Mouse (Mus musculus) midbrain, embryonic 10.5 days (tissue): ENCODE measurements around the gene Trim11. TPM values are rescaled to one million over a fixed set of nuclear protein-coding genes. Genes with fewer than 3 reads are reported as not detected.
"Not testable (repeated sequence)": the region's sequence is repeated elsewhere in the genome, so short reads cannot be mapped to it uniquely, and the experiment has no call there.

Experiments used
- DNase-seq: peaks from one replicate; pipeline ENCODE4 v3.0.0-alpha.2; 2017; ENCODE audit warnings: low spot score
- H3K27ac ChIP-seq: fragments of 300-500 bp; sonication (generic); replicated peaks from 2 replicates; pipeline ENCODE4 v1.5.1; 2016; ENCODE audit warnings: mild to moderate bottlenecking
- H3K27me3 ChIP-seq: fragments of 300-500 bp; sonication (generic); 2 replicates; pipeline ENCODE4 v1.6.1; 2016; ENCODE audit warnings: low read depth, mild to moderate bottlenecking; ENCODE audit not compliant: poor library complexity, severe bottlenecking
- H3K36me3 ChIP-seq: fragments of 300-500 bp; sonication (generic); 2 replicates; pipeline ENCODE4 v1.6.1; 2016; ENCODE audit warnings: mild to moderate bottlenecking, moderate library complexity
- H3K4me1 ChIP-seq: fragments of 300-500 bp; sonication (generic); 2 replicates; pipeline ENCODE4 v1.6.1; 2016
- H3K4me3 ChIP-seq: fragments of 300-500 bp; sonication (generic); 2 replicates; pipeline ENCODE4 v1.5.1; 2016; ENCODE audit warnings: mild to moderate bottlenecking, moderate library complexity
- H3K9me3 ChIP-seq: fragments of 300-500 bp; sonication (generic); replicated peaks from 2 replicates; pipeline ENCODE4 v1.6.1; 2016; ENCODE audit warnings: mild to moderate bottlenecking
- WGBS: fragments of 180-500 bp; shearing (Covaris S2); methylation state at CpG from one replicate; pipeline ENCODE4 v1.1.7; 2016; 5-methylcytosine and 5-hydroxymethylcytosine counted together
- polyA plus RNA-seq: library from polyadenylated mRNA; unstranded; fragments of >200 nt; fragmentation: Nextera tagmentation; extraction: Ambion mirVana; gene quantifications from 2 replicates; pipeline ENCODE4 v1.2.1, GENCODE M21; 2016

The Trim11 gene
- polyA plus RNA-seq, 1 experiment from 2014 or later = 17.7 TPM

GRCm38 (mm10) chr11:58948542-58949479, 29.1 kb upstream of the Trim11 start, which contains the start of gene Hist3h2ba:
Hist3h2ba (plus strand) TSS chr11:58948920.
- under 1% methylated on average over 48 of the region's 48 CpGs for WGBS
- peak within 1 kb of the TSS; percentile 96 for H3K27ac ChIP-seq
- H3K9me3 ChIP-seq = no peaks in the 10 kb centered on the region
- H3K27me3 ChIP-seq = peaks cover 41% of the 10 kb centered on the region
- H3K4me3 ChIP-seq = peak within 1 kb of the TSS; percentile 73
- H3K4me1 ChIP-seq = peaks cover 46% of the 10 kb centered on the region
- no peaks in the 10 kb centered on the region for H3K36me3 ChIP-seq
- peak; percentile 77 for DNase-seq

GRCm38 (mm10) chr11:58949480-58950431, 28.1 kb upstream of the Trim11 start:
- DNase-seq = peak; percentile 39
- Histone ChIP-seq H3K27ac (peak overlapping the region; percentile 96), H3K27me3 (peaks cover 31% of the 10 kb centered on the region), H3K9me3 (no peaks in the 10 kb centered on the region), H3K36me3 (no peaks in the 10 kb centered on the region), H3K4me1 (peaks cover 40% of the 10 kb centered on the region), H3K4me3 (peak overlapping the region; percentile 73)
- WGBS = 6% methylated on average over 20 of the region's 20 CpGs

GRCm38 (mm10) chr11:58951210-58951609, 26.7 kb upstream of the Trim11 start:
- Histone ChIP-seq H3K4me3 (no peak overlapping the region), H3K36me3 (no peaks in the 10 kb centered on the region), H3K27ac (no peak overlapping the region), H3K27me3 (peaks cover 22% of the 10 kb centered on the region), H3K4me1 (peaks cover 47% of the 10 kb centered on the region), H3K9me3 (no peaks in the 10 kb centered on the region)
- DNase-seq = no peak
- 84% methylated on average over 5 of the region's 5 CpGs for WGBS

- H3K4me1 ChIP-seq = peaks cover 54% of the 10 kb centered on the region
- DNase-seq = peak; percentile 67
- no peaks in the 10 kb centered on the region for H3K9me3 ChIP-seq
- under 1% methylated on average over 33 of the region's 33 CpGs for WGBS
- H3K4me3 ChIP-seq = peak overlapping the region; percentile 73
- H3K36me3 ChIP-seq = peaks cover 12% of the 10 kb centered on the region
- peaks cover 37% of the 10 kb centered on the region for H3K27me3 ChIP-seq
- peak overlapping the region; percentile 93 for H3K27ac ChIP-seq
Observed at GRCm38 (mm10) chr11:58953351-58954169, 24.3 kb upstream of the Trim11 start.

- DNase-seq, H3K9me3 ChIP-seq: not testable (repeated sequence)
- Histone ChIP-seq H3K27me3 (peaks cover 42% of the 10 kb centered on the region), H3K27ac (peak overlapping the region; percentile 93), H3K4me3 (peak overlapping the region; percentile 73), H3K36me3 (peaks cover 12% of the 10 kb centered on the region), H3K4me1 (peaks cover 54% of the 10 kb centered on the region)
- WGBS = 0% methylated on average over 17 of the region's 17 CpGs
Observed at GRCm38 (mm10) chr11:58954170-58954419, 23.8 kb upstream of the Trim11 start.

- Histone ChIP-seq H3K27me3 (peaks cover 46% of the 10 kb centered on the region), H3K4me1 (peaks cover 58% of the 10 kb centered on the region), H3K9me3 (no peaks in the 10 kb centered on the region), H3K27ac (peak within 1 kb of the TSS; percentile 93), H3K36me3 (peaks cover 12% of the 10 kb centered on the region), H3K4me3 (peak within 1 kb of the TSS; percentile 73)
- DNase-seq = peak; percentile 82
- under 1% methylated on average over 49 of the region's 49 CpGs for WGBS
Observed at GRCm38 (mm10) chr11:58954420-58955142, 23.3 kb upstream of the Trim11 start, which contains the start of the genes Hist3h2a and Trim17. Hist3h2a (plus strand) TSS chr11:58954685. Trim17 (plus strand) TSS chr11:58954685.

GRCm38 (mm10) chr11:58955143-58955867, 22.6 kb upstream of the Trim11 start:
- Histone ChIP-seq H3K4me3 (peak overlapping the region; percentile 73), H3K27ac (peak overlapping the region; percentile 93), H3K36me3 (peaks cover 12% of the 10 kb centered on the region), H3K9me3 (no peaks in the 10 kb centered on the region), H3K4me1 (peaks cover 57% of the 10 kb centered on the region), H3K27me3 (peaks cover 46% of the 10 kb centered on the region)
- peak; percentile 36 for DNase-seq
- under 1% methylated on average over 20 of the region's 20 CpGs for WGBS

GRCm38 (mm10) chr11:58955868-58956257, 22.0 kb upstream of the Trim11 start:
- Histone ChIP-seq H3K36me3 (peaks cover 12% of the 10 kb centered on the region), H3K4me1 (peaks cover 53% of the 10 kb centered on the region), H3K27me3 (peaks cover 40% of the 10 kb centered on the region), H3K4me3 (peak overlapping the region; percentile 73), H3K9me3 (no peaks in the 10 kb centered on the region), H3K27ac (peak overlapping the region; percentile 93)
- no peak for DNase-seq
- 42% methylated on average over 8 of the region's 8 CpGs for WGBS

- peak overlapping the region; percentile 73 for H3K4me3 ChIP-seq
- peaks cover 9% of the 10 kb centered on the region for H3K9me3 ChIP-seq
- DNase-seq = no peak
- peaks cover 12% of the 10 kb centered on the region for H3K36me3 ChIP-seq
- WGBS = 88% methylated on average over 5 of the region's 5 CpGs
- peaks cover 46% of the 10 kb centered on the region for H3K27me3 ChIP-seq
- no peak overlapping the region for H3K27ac ChIP-seq
- peaks cover 48% of the 10 kb centered on the region for H3K4me1 ChIP-seq
Observed at GRCm38 (mm10) chr11:58957226-58957914, 20.5 kb upstream of the Trim11 start.

- Histone ChIP-seq H3K36me3 (peaks cover 12% of the 10 kb centered on the region), H3K27ac (no peak overlapping the region), H3K27me3 (peaks cover 57% of the 10 kb centered on the region), H3K9me3 (peaks cover 9% of the 10 kb centered on the region), H3K4me3 (0 out of 2 replicates have a peak overlapping the region, but pooled peaks have one; percentile 3), H3K4me1 (peaks cover 41% of the 10 kb centered on the region)
- DNase-seq = no peak
- 88% methylated on average over 6 of the region's 6 CpGs for WGBS
Observed at GRCm38 (mm10) chr11:58958536-58958935, 19.4 kb upstream of the Trim11 start.
